Mouse (Mus musculus): ENCODE measurements around the gene Srcin1.

The Srcin1 gene

DNA sequence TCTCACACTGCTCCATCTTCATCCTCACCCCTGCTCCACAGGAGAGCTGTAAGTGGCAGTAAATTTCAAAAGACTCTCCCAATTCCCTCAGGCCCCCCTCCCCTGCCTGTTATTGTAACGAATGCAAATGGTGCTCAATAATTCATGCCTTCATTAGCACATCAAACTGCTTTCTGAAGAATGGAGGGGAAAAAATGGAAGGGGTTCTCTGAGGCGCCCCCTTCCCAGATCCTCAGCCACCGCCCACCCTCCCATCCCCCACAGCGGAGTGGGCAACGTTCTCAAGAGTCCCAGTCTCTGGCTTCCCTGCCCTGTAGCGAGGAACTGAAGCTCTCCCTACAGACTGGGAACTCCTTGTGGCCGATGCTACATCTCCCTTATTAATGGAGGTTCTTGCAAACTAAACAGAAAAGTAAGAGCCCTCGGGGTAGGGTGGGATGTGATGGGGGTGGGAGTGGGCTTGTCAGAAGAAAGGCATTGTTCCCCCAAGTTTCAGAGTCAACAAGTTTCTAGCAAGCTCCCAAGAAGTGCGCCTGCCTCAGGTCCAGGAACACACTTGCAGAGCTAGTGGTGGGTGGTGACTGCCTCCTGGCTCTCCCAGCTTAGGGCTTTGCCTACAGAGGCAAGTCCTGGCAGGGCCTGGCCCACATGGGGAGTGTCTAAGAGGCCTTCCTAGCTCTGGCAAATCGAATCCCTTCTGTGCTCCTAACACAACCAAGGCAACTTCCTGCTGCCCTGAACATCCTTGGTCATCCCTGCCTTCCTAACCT is 3.3 kb upstream of the Srcin1 start:
- CTCF ChIA-PET = no interaction called here

DNA sequence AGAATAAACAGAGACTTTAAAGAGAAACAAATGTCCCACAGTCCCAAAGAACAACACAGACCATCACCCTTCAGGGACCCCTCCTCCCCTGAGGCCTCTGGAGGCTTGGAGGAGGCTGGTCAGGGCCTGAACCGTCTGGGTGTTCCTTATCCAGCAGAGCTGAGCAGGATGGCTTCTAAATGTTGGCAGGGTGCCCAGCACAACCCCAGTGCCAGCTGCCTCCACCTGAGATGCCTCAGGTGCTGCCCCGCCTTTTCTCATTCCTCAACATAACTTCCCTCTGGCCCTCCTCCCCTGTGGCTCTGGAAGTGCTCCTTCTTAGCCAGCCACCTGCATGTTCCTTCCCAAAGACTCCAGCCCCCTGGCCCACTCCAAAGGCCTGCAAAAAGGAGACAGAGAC is 2.3 kb upstream of the Srcin1 start:
- CTCF ChIA-PET = interaction anchor here (0.6 kb wide), 1 partner anchor 411 kb away, joined by 3 read pairs; no protein-coding TSS in a partner anchor

DNA sequence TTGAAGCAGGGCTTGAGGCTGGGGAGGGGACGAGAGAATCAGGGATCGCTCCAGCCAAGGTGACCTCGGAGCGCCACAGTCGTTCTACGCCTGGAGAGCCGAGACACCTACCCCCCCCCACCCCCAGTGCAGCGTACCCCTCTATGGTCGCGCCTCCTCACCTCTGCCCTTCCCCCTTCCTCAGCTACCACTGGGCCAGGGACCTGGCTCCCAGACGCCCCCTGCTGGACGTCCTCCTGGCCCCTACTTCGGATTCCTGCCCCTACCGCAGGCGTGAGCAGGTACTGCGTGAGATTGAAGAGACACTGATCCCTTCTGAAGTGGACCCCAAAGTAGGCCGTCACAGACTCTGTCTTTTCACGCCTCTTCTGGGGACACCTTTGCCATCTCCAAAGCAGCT is 348 bp downstream of the Srcin1 start:
- CTCF ChIA-PET = interaction anchor here (0.6 to 1.0 kb wide), 3 partner anchors 44 to 1068 kb away, joined by 3 to 8 read pairs (median 4); no protein-coding TSS in a partner anchor

DNA sequence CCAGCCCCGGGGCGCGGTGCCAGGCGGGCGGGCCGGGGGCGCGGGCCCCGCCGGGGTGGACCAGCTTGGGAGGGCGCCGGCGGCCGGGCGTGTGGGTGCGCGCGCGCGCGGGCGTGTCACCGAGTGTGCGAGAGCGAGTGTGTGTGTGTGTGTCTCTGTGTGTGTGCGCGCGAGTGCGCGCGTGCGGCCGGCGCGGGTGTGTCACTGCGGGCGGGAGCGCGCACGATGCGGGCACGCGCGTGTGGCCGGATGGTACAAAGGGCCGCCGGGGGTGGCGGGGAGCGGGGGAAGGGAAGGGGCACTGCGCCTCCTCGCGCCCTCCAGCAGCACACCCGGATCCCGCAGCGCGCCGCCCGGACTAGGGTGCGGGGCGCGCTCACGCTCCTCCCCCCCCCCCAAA is 911 bp downstream of the Srcin1 start:
- CTCF ChIA-PET = interaction anchor here (0.6 to 0.9 kb wide), 2 partner anchors 96 to 1069 kb away, joined by 4 to 8 read pairs; no protein-coding TSS in a partner anchor

DNA sequence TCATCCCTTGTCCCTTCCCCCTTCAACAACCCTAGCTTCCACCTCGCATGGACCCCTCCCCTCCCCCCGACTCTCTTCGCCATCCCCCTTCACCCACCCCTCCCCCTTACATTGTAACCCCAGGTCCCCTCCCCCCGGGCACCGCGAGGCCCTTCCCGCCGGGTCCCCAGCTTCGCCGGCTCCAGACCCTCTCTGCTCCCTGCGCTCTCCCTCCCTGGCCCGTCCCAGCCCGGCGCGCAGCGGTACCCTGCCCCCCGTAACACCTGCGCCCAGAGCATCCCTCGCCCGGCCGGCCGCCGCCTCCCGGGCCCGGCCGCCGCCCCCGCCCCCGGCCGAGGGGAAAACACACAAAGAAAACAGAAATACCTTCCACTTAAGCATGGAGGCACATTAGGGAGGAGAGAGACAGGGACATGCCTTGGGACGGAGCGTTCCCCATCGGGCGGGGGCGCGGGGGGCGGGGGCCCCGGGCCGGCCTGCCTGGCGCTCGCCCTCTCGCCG is 1.4 kb downstream of the Srcin1 start:
- CTCF ChIA-PET = no interaction called here

DNA sequence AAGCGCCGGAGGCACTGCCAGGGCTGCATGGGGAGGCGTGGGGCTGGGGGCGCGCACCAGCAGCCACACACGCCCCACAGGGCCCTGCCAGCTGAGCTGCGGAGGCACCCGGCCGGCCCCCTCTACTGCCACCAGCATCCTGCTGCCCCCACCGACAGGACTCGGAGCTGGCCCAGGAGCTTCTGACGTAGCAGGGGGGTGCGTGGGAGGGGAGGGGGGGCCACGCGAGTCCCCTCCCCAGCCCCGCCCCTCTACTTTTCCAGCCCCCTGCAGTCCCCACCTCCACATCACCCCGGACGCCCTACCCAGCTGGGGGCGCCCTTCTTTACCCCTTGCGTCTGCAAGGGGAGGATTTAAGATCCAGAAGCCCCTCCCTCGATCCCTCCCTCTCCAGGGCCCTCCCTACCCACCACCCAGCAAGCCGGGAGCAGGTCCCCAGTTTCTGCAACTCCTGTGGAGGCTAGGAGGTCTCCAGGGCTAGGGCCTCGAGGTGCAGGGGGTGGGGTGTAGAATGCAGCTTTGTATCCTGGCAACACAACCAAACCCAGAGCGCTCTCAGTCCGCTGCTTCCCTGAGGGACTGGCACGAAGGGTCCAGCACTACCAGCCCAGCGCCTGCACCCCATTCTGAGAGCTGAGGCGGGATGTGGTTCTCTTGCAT is 2.0 kb downstream of the Srcin1 start:
- CTCF ChIA-PET = interaction anchor here (0.7 kb wide), 1 partner anchor 105 kb away, joined by 6 read pairs; no protein-coding TSS in a partner anchor

GRCm38 (mm10) chr11:97572895-97573480 is 3.0 kb downstream of the Srcin1 start:
- CTCF ChIA-PET = interaction anchor here (0.6 kb wide), 1 partner anchor 81 kb away, joined by 3 read pairs; no protein-coding TSS in a partner anchor

DNA sequence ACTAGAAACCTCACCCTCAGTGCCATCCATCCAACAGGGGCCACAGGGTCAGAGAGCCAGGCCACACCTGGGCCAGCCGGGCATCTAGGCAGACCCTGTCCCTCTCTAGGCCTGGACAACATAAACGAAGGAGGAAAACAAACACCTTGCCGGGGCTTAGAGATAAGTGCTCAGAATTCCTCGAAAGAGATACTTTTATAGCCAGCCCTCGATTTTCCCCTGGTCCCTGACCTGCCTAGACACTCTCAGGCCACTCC is 4.0 kb downstream of the Srcin1 start:
- CTCF ChIA-PET = no interaction called here

DNA sequence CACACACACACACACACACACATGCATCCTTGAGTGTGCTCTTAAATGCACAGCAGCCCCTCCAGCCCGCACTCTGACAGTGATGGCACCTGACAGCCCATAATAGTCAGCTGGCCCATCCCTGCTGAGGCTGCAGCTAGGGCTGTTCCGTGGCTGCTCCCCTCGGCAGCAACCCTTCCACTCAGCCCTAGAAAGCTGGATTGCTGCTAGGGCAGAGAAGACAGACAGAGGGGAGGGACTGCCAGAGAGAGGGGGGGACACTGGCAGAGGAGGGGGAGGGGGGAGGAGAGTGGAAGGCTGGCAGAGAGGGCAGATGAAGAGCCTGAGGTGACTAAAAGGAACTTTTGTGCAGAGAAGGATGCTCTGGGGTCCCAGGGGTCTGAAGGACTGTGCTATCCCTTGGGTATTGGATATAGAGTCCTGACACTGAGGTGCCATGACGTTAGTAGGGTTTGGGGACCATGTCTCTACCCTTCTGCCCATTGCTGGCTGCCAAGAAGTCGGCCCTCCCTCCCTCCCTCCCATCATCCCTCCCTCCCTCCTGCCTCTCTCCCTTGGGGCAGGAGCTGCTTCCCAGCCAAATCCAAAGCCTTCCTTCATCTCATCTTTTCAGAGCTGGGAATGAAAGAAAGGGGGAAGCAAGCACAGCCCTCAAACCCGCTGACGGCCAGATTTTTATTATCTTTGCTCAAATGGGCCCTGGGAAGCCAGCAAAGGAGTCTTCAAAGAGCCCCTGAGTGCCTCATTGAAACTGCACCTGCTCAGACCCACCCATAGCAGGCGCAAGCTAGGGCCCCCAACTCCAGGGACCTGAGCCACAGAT is 4.5 kb downstream of the Srcin1 start:
- CTCF ChIA-PET = no interaction called here

GRCm38 (mm10) chr11:97570493-97571137 is 5.4 kb downstream of the Srcin1 start:
- CTCF ChIA-PET = no interaction called here

DNA sequence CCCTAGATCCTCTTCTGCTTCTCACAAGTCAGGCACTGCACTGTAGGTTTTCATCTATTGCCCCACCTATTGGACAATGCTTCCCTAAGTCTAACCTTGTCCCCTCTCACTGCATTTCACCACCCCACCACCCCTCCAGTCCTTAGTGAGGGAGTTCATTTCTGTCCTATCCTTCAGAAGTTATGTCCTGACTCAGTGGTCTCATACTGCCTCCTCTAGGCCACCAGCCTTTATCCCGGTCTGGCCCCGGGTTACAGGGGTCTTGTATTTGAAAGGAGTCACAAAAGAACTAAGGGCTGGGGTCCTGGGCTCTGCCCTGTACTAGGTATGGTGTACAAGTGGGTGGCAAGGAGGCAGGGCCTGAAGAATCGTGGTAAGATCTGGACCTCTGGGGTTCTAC is 6.2 kb downstream of the Srcin1 start:
- CTCF ChIA-PET = no interaction called here

- CTCF ChIA-PET = no interaction called here
Observed at GRCm38 (mm10) chr11:97569301-97569724, 6.7 kb downstream of the Srcin1 start.

DNA sequence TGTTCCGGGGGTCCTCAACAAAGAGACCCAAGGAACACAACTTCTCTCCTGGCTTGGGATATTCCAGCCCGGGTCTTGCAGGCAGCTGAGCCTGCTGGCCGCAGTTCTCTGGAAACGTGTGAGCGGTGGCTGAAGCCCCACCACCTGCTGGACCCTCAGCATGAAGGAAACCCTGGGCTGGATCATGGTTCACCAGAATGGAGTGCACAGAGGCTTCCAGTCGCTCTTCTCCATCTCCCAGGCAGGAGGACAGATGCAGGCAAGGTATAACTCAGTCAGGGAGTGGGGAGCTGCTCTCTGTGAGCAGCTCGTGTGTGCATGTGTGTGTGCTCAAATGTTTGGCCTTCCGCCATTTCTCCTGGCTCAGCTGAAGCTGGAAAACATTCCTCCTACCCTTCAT is 7.3 kb downstream of the Srcin1 start:
- CTCF ChIA-PET = no interaction called here

DNA sequence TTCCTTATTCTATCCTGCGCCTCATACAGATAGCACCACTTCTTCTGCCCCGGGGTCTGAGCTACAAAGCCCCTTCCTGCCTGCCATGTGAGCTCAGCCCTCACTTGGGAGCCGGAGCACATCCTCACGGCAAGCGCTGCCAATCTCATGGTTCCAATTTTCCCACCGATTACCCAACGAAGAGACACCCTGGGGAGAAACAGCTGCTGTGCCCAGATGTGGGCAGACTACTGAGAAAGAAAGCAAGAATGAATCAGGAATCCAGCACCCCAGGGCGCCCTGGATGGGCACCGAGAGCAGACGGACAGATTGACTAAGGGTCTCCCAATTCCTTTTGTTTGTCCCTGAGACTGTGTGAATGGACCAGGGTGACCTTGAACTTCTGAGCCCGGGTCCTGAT is 8.5 kb downstream of the Srcin1 start:
- CTCF ChIA-PET = no interaction called here

GRCm38 (mm10) chr11:97566551-97566950 is 9.4 kb downstream of the Srcin1 start:
- CTCF ChIA-PET = interaction anchor here (0.6 kb wide), 1 partner anchor 117 kb away, joined by 3 read pairs; no protein-coding TSS in a partner anchor

DNA sequence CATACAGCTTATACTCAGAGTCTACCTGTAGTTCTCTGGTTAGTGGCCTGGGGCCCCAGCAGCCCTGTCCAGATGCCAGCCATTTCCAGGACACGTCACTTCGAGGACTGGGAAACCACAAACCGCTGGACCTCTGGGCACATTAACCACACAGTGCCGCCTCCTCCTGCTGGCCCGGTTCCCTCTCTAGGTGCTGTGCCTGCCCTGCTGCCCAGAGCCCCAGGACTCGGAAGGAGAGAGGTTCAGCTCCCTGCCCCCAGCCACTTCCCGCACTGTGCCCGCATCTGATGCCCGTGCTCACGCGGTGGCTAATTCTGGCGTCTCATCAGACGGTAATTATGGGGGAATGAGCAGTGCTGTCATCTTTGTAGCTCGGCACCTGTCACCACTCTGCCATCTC is 12.3 kb downstream of the Srcin1 start:
- CTCF ChIA-PET = no interaction called here

- CTCF ChIA-PET = no interaction called here
Observed at GRCm38 (mm10) chr11:97562536-97562935, 13.4 kb downstream of the Srcin1 start.

- CTCF ChIA-PET = no interaction called here
Observed at GRCm38 (mm10) chr11:97560210-97560963, 15.6 kb downstream of the Srcin1 start.

DNA sequence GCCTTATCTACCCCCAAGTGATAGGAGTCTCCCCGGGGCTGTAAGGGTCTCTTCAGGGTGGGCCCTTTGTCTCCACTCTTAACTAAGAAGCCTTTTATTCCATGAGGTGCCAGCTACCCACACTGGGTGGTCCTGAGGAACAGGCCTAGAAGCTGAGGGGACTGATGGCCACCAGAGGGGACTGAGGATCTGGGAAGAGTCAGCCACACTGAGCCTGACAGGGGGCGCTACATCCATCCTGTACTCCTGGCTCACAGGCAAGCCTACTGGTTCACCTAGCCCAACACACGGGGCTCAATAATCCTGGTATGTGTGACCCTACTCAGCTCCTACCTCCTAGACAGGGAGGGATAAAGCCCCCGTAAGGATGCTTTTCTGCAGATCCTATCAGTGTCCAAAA is 16.4 kb downstream of the Srcin1 start:
- CTCF ChIA-PET = no interaction called here

DNA sequence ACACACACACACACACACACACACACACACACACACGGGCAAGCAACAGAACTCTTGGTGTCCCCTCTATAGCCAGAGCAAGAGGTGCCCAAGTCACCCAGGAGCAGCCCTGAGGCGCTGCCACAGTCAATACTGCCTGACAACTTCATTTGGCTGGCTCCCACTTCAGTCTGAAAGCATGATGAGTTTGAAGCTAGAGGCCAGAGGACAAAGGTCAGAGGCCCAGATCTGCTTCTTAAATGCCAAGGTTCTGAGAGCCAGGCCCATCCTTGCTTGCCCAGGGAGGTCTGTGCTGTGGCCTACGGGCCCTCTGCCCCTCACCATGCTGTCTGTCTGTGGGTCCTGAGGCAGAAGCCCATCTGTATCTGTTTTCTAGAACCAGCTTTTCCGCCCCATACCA is 18.1 kb downstream of the Srcin1 start:
- CTCF ChIA-PET = no interaction called here

Data from spleen, embryonic (tissue).